Mouse (Mus musculus): ENCODE data around the gene Gm43720. TPM values are rescaled to one million over a fixed set of nuclear protein-coding genes. Genes with fewer than 3 reads are reported as not detected.
A peak's percentile ranks its signal among the peaks of the same experiment; 100 is the strongest.

The Gm43720 gene
- polyA plus RNA-seq, 1 experiment, result not detected

DNA sequence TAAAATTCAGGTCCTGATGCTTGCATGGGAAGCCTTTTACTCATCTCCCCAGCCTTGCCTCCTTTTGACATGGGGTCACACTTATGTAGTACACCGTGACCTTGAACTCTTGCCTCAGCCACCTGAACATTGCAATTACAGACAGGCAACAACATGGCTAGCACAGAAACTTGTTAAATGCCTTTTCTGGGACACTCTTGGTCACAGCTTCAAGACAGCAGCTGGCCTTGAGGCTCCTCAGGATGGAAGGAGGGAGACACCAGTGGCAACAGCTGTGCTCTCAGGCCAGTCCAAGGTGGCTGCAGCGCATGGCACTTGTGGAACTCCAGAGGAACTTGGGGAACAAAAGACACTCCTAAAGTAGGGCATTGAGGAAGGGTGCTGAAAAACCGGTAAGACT lies 12.6 kb downstream of the Gm43720 start:
- TF ChIP-seq GATA1 (IDR thresholded peaks at IDR 0.05; ENCODE audit: low read length), result no peak

DNA sequence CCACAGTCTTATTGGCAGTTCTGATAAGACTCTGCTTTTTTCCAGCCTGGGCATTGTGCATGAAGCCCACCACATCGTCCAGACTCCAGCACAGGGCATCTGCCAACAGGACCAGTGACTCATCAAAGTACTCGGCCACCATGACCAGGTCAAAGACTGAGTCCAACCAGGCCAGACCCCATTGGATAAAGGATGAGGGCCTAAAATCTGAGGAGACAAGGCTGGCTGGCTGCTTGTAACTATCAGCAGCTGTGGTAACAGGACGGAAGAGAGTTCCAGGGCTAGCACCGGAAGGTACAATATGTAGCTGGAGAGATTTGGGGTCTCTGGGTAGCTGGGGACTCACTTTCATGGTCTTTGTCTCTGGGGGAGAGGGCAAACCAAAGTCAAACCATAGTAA lies 14.0 kb downstream of the Gm43720 start:
- no peak for TF ChIP-seq GATA1 (IDR thresholded peaks at IDR 0.05; ENCODE audit: low read length)

DNA sequence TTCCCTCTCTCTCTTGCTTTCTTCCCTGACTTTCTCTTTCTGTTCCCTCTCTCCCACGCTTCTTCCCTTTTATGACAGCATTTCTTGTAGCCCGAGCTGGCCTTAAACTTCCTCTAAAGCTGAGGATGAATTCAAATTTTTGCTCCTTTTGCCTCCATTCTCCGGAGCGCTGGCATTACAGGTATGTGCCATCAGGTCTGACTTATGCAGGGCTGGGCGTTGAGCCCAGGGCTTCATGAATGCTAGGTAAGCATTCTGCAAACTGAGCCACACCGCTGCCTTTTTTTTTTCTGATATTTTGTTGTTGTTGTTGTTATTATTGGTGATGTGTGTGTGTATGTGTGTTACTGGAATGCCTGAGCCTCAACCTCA lies 15.6 kb downstream of the Gm43720 start:
- TF ChIP-seq GATA1 (IDR thresholded peaks at IDR 0.05; ENCODE audit: low read length), result no peak

DNA sequence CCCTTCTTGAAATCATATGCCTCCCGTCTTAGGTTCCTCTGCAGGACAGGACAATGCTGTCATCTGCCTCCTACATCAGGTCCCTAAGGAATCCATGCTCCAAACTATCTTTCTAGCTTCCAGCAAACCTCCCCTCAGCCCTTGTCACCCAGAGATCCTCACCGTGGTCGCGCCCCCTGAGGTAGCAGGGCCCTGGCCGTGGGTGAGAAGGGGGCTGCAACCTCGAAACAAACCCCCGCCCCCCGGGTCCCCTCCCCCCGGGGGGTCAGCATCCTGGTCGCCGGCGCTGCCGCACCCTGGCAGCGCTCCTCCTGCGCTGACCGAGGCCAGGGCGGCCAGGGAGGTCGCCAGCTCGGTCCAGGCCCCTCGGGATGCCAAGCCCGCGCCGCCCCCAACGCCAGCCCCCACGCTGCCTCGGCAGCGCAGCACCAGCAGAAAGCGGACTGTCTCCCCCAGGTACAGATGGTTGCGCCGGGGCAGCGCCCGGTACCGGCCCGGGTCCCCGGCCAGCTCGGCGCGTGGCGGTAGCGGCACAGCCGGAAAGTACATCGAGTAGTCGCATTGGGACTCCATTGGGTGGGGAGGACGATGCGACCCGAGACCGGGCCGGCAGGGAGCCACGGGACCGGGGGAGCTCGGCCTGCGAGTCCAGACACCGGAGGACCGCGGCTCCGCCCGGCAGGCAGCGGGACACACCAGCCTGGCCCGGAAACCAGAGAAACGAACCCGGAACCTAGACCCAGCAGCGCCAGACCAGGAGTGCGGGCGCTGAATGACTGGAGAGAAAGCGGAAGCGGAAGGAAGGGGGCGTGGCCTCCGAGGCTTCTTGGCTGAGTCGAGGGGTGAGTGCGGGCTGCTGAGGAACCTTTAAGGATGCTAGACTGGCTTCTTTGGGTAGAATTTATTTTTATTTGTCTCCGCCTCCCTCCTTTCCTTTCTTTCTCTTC lies 16.2 kb downstream of the Gm43720 start, which contains the start of gene BC037034:
BC037034 (minus strand) TSS at position 774 of the 947 bp plus-strand sequence.
- no peak for TF ChIP-seq GATA1 (IDR thresholded peaks at IDR 0.05; ENCODE audit: low read length)

DNA sequence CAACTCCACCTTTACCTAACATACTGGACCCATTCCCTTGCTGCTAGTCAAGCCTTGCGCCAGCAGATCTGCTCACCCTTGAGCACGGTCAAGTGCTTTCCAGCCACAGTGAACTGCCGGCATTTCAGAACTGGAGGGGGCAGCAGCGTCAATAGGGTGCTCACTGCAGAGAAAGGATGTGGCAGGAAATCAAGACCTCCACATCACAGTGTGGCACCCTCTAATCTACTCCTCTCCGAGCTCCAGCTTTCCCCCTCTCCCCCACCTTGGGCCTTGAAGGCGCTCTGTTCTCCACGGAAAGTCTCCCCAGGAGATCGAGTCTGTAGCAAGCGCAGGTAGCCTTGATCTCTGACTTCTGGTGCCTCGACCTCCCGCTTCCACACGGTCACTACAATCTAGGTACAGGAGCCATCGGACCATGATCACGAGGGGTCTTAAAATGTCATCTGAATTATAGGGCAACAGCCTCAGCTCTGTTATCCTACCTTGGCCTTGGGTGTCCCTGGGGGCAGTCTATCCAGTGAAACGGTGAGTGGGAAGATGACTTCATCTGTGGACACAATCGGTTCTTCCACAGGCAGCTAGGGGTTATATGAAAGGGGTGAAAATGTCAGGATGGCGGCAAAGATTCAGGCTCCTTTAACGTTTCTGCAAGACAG lies 17.0 kb downstream of the Gm43720 start:
- TF ChIP-seq GATA1 (IDR thresholded peaks at IDR 0.05; ENCODE audit: low read length), result no peak

DNA sequence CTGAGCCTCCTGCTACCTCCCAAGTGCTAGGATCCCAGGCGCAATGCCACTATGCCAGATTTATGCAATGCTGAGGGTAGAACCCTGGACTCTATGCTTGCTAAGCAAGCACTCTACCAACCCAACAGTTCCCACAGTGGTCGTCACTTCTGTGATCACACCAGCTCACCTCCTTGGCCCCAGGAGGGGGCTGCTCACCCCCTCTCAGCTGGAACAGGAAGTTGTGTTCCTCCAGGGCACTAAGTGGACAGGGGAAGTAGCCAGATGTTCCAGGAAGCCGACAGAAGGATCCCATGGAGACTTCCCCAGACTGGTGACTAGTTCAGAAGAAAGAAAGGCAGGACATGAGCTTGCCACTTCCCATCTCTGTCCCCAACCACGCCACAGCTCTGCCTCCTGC lies 17.8 kb downstream of the Gm43720 start:
- no peak for TF ChIP-seq GATA1 (IDR thresholded peaks at IDR 0.05; ENCODE audit: low read length)

DNA sequence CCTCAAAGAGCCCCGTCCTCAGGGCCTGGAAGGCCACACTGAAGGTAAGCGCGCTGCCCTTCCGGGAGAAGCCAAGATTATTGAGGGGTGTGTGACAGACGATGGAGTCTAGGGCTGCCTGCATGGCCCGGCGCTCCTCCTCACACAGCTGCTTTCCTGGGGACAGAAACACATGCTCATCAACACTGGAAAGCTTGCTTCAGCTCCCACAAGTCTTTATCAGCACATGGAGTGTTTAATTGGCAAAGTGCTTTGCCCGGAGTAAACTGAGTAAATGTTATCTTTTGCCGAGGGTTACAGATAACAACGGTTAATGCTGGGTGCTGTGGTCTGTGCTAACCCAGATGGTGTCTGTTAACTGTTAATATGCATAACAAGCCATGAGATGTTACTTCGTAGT lies 18.9 kb downstream of the Gm43720 start:
- peak; percentile 96 for TF ChIP-seq GATA1 (IDR thresholded peaks at IDR 0.05; ENCODE audit: low read length)

DNA sequence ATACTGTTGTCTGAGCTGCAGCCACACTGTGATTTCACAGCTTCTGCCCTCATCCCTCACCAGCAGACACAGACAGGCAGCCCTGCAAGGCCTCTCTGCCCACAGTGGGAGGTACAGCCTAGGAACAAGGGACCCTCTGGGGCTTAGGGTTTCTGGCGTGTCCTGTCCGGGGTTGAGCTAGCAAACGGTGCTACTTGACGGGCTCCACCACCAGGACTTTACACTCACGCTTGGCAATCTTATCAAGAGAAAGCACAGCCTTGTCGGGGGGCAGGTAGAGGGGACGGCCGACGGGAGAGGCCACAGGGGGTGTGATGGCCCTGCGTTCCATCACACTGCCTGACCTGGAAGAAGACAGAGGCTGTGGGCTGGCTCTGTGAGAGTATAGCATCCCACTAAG lies 19.7 kb downstream of the Gm43720 start:
- no peak for TF ChIP-seq GATA1 (IDR thresholded peaks at IDR 0.05; ENCODE audit: low read length)

DNA sequence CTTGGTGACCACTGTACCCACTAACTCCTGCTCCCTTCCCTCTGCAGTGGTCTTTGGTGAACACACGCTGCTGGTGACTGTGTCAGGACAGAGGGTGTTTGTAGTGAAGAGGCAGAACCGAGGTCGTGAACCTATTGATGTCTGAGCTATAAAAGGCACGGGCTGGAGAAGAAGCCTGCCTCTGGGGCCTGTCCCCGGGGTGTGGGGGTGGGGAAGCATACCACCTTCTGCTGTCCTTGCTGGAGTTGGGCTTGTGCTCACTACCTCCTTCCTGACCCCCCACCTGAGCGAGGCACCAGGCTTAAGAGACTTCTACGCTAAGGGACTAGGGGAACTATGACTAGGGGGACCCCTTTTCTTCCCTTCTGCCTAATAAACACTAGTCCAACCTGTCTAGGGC lies 20.8 kb downstream of the Gm43720 start:
- no peak for TF ChIP-seq GATA1 (IDR thresholded peaks at IDR 0.05; ENCODE audit: low read length)

DNA sequence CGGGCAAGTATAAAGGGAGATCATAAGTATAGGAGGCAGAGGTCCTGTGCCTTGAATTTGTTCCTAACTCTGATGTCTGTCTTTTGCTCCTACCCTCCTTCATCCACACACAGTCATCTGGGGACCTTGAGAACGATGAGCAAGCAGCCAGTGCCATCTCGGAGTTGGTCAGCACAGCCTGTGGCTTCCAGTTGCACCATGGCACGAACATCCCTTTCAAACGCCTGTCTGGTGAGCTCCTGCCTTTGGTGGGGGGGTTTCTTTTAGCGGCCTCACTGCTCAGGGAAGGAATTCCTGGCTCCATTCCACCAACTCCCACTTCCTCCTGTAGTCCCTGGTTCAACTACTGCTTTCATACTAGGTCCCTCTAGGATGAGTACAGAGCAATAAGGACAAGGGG lies 21.2 kb downstream of the Gm43720 start:
- TF ChIP-seq GATA1 (IDR thresholded peaks at IDR 0.05; ENCODE audit: low read length), result no peak

DNA sequence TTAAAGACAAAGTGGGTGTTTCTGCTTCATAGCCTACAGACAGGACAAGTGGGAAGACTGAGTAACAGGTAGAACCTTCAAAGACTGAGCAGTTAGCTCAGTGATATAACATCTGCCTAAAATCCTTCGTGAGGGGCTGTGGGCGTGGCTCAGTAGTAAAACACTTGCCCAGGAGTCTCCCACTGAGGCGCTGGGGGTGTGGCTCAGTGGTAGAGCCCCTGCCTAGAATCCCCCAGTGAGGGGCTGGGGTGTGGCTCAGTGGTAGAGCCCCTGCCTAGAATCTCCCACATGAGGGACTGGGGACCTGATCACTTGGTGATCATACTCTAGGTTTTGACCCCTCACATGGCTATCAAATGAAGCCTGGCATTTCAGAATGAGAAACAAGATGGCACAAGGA lies 21.7 kb downstream of the Gm43720 start:
- no peak for TF ChIP-seq GATA1 (IDR thresholded peaks at IDR 0.05; ENCODE audit: low read length)

DNA sequence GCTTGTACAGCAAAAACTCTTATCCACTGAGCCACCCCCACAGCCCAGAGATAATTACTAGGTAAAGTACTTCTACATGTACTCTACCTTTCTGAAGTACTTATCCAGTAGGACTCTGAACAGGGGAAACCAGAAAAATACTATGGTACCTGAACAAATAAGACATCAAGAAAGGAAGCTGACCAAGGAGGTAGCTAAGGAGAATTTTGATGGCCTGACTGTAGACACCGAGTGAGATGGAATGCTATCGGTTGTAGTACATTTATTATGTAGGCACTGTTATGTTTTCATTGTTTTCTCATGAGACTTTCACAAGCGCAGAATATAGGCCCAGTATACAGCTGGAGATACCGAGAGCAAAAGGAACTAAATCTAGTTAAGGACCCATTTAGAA lies 22.2 kb downstream of the Gm43720 start:
- no peak for TF ChIP-seq GATA1 (IDR thresholded peaks at IDR 0.05; ENCODE audit: low read length)

DNA sequence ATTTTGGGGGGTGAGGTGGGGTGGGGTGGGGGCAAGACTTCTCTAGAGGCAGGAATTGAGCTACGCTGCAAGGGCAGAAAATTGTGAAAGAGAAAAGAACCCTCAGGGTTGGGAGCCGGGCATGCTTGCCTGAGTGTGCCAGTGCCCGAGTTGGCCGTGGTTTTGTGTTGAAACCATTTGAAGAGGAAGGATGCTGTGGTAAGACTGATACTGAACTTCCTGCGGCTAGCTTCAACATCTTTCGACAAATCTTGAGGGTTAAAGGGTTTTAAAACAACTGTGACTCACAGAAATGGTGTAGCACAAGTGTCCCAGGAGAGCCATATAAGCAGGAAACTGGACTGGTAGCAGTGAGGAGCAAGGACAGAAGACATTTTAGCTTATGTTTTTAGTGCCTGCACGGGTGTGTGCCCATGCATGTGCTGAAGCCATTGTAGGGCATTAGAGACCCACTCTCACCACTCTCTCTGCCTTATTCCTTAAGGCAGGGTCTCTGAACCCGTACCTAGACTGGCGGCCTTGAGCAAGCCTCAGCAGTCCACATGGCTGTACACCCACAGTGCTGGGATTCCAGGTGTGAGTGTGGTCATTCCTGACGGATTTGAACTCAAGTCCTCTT lies 22.7 kb downstream of the Gm43720 start:
- no peak for TF ChIP-seq GATA1 (IDR thresholded peaks at IDR 0.05; ENCODE audit: low read length)

DNA sequence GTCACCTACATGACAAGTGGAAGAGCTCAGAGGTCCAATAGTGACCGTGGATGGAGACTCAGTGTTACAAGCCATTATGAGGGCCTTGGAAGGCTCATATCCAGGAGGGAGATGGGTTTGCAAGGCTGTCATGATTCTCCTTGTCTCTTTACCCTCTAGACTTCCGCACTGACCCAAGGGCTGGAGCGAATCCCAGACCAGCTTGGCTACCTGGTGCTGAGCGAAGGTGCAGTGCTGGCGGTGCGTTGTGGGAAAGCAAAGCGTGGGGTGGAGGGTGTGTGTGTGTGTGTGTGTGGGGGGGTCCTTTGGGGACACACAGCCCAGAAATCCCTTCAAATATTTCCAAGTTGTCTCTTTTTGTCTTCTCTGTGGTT lies 23.7 kb downstream of the Gm43720 start:
- no peak for TF ChIP-seq GATA1 (IDR thresholded peaks at IDR 0.05; ENCODE audit: low read length)

DNA sequence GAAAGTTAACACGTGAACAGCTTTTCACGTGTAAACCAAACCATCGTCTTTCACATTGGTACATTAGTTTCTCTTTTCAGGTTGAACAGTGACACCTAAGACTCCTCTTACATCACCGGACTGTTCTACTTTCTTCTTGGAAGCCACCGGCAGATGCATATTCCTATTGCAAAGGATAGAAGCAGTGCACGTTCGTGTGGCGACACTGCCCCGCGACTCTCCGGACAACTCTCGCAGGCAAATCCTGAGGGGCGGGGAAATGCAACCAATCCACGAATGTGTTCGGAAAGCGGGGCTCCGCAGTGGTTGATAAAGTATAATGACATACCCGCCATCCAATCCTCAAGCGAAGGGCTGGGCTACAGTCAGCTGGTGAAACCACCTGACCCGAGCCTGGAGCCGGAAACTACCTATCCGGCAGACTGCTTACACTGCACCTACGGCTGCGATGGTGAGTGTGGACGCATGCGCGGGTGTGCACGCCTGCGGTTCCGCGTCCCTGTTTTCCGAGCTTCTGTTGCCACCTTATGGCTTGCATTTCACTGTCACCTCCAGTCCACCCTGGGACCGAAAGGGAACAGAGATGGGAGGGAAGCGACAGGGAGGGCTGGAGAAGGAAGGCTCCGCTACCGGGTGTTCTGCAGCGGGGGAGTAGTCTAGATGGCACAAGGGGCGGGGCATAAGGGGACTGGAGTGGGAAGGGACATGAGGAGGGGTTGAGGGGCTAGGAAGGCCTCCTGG lies 24.2 kb downstream of the Gm43720 start, which contains the start of gene Lamtor4:
Lamtor4 (plus strand) TSS at position 130 of the 741 bp plus-strand sequence.
- no peak for TF ChIP-seq GATA1 (IDR thresholded peaks at IDR 0.05; ENCODE audit: low read length)

DNA sequence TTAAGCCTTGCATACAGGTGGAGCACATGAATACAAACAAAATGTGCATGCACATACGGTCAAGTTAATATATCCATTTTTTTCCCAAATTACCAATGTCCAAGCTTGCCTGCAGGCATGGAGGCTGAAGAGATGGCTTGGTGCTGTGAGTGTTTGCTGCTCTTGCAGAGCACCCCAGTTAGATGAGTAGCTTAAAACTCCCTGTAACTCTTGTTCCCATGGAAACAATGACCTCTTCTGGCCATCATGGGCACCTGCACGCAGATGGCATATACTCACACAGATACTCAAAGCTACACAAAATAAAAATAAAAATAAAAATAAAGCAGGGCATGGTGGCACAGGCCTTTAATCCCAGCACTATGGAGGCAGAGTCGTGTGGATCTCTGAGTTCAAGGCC lies 26.7 kb downstream of the Gm43720 start:
- TF ChIP-seq GATA1 (IDR thresholded peaks at IDR 0.05; ENCODE audit: low read length), result no peak

All from G1E-ER4 (cell line).